Mouse (Mus musculus) cerebellum, adult 2 months (tissue): ENCODE data around the gene Wdr45b.

Source experiments
- CTCF ChIP-seq: fragments of 200-500 bp; IDR thresholded peaks from 2 replicates; pipeline ENCODE4 v1.5.1; 2011; ENCODE audit warnings: low read depth, mild to moderate bottlenecking, control low read depth, low read length, moderate library complexity, borderline replicate concordance; ENCODE audit not compliant: insufficient read depth
- POLR2A ChIP-seq: fragments of 200-500 bp; IDR thresholded peaks from 2 replicates; pipeline ENCODE4 v1.6.1; 2011; ENCODE audit warnings: low read length, control low read depth, borderline replicate concordance; ENCODE audit not compliant: insufficient read depth

GRCm38 (mm10) chr11:121368731-121369130 lies 14.5 kb upstream of the Wdr45b start:
- TF ChIP-seq CTCF: no peak
- no peak for TF ChIP-seq POLR2A
